Mouse (Mus musculus): Measurements from ENCODE around the gene Wbp1l. TPM values are rescaled to one million over a fixed set of nuclear protein-coding genes. Genes with fewer than 3 reads are reported as not detected.

The Wbp1l gene
- polyA plus RNA-seq, 1 experiment, result 37.3 TPM

GRCm38 (mm10) chr19:46620016-46620808, 21.3 kb downstream of the Wbp1l start:
- peaks cover 16% of the 10 kb centered on the region; the same call in 1 of the 2 replicates for H3K4me1 ChIP-seq (ENCODE audit: control insufficient read depth, insufficient read depth, insufficient read length)
- WGBS, result 43% methylated on average over 14 of the region's 14 CpGs
- no peak overlapping the region; the same call in 1 of the 2 replicates for H3K27ac ChIP-seq (ENCODE audit: insufficient read depth, low read length)
- 0 out of 2 replicates have a peak, but pooled peaks cover 2% of the 10 kb centered on the region for H3K36me3 ChIP-seq (ENCODE audit: control insufficient read depth, insufficient read depth, low read length)
- H3K4me3 ChIP-seq (ENCODE audit: extremely low read depth, insufficient read depth, insufficient read length), result no peak overlapping the region
- no peak for TF ChIP-seq POLR2A (IDR thresholded peaks at IDR 0.05; ENCODE audit: low read depth, low read length)
- TF ChIP-seq CTCF (IDR thresholded peaks at IDR 0.05; ENCODE audit: extremely low read depth, insufficient read depth, insufficient read length, insufficient replicate concordance), result no peak
- peak in 1 of 2 experiments; percentile 56 for DNase-seq (ENCODE audit: low read depth in 1 of 2, low spot score in 2 of 2)
- H3K27me3 ChIP-seq (ENCODE audit: control insufficient read depth, insufficient read depth, low read length), result no peaks in the 10 kb centered on the region

- no peak for DNase-seq (ENCODE audit: low read depth in 1 of 2, low spot score in 2 of 2)
- peaks cover 16% of the 10 kb centered on the region; the same call in 1 of the 2 replicates for H3K4me1 ChIP-seq (ENCODE audit: control insufficient read depth, insufficient read depth, insufficient read length)
- no peak overlapping the region for H3K4me3 ChIP-seq (ENCODE audit: extremely low read depth, insufficient read depth, insufficient read length)
- TF ChIP-seq POLR2A (IDR thresholded peaks at IDR 0.05; ENCODE audit: low read depth, low read length) (no peak), CTCF (IDR thresholded peaks at IDR 0.05; ENCODE audit: extremely low read depth, insufficient read depth, insufficient read length, insufficient replicate concordance) (no peak)
- 90% methylated on average over 19 of the region's 19 CpGs for WGBS
- H3K36me3 ChIP-seq (ENCODE audit: control insufficient read depth, insufficient read depth, low read length), result 0 out of 2 replicates have a peak, but pooled peaks cover 2% of the 10 kb centered on the region
- H3K27me3 ChIP-seq (ENCODE audit: control insufficient read depth, insufficient read depth, low read length), result no peaks in the 10 kb centered on the region
- no peak overlapping the region for H3K27ac ChIP-seq (ENCODE audit: insufficient read depth, low read length)
These were observed 22.6 kb downstream of the Wbp1l start for GRCm38 (mm10) chr19:46621236-46622183.

GRCm38 (mm10) chr19:46622659-46623193, 23.8 kb downstream of the Wbp1l start:
- Histone ChIP-seq H3K27me3 (ENCODE audit: control insufficient read depth, insufficient read depth, low read length) (no peaks in the 10 kb centered on the region), H3K27ac (ENCODE audit: insufficient read depth, low read length) (no peak overlapping the region), H3K4me3 (ENCODE audit: extremely low read depth, insufficient read depth, insufficient read length) (no peak overlapping the region), H3K36me3 (ENCODE audit: control insufficient read depth, insufficient read depth, low read length) (0 out of 2 replicates have a peak, but pooled peaks cover 2% of the 10 kb centered on the region), H3K4me1 (ENCODE audit: control insufficient read depth, insufficient read depth, insufficient read length) (peaks cover 11% of the 10 kb centered on the region; the same call in 1 of the 2 replicates)
- TF ChIP-seq POLR2A (IDR thresholded peaks at IDR 0.05; ENCODE audit: low read depth, low read length) (no peak), CTCF (IDR thresholded peaks at IDR 0.05; ENCODE audit: extremely low read depth, insufficient read depth, insufficient read length, insufficient replicate concordance) (no peak)
- 84% methylated on average over 12 of the region's 12 CpGs for WGBS
- no peak for DNase-seq (ENCODE audit: low read depth in 1 of 2, low spot score in 2 of 2)

- no peak for DNase-seq (ENCODE audit: low read depth in 1 of 2, low spot score in 2 of 2)
- Histone ChIP-seq H3K36me3 (ENCODE audit: control insufficient read depth, insufficient read depth, low read length) (peaks cover 2% of the 10 kb centered on the region; the same call in 1 of the 2 replicates), H3K4me3 (ENCODE audit: extremely low read depth, insufficient read depth, insufficient read length) (no peak overlapping the region), H3K27ac (ENCODE audit: insufficient read depth, low read length) (no peak overlapping the region), H3K4me1 (ENCODE audit: control insufficient read depth, insufficient read depth, insufficient read length) (peaks cover 6% of the 10 kb centered on the region; the same call in 1 of the 2 replicates), H3K27me3 (ENCODE audit: control insufficient read depth, insufficient read depth, low read length) (no peaks in the 10 kb centered on the region)
- 73% methylated on average over 16 of the region's 16 CpGs for WGBS
- TF ChIP-seq POLR2A (IDR thresholded peaks at IDR 0.05; ENCODE audit: low read depth, low read length) (no peak), CTCF (IDR thresholded peaks at IDR 0.05; ENCODE audit: extremely low read depth, insufficient read depth, insufficient read length, insufficient replicate concordance) (no peak)
These were observed 24.3 kb downstream of the Wbp1l start for GRCm38 (mm10) chr19:46623194-46623667.

GRCm38 (mm10) chr19:46623790-46624772, 25.2 kb downstream of the Wbp1l start:
- TF ChIP-seq CTCF (IDR thresholded peaks at IDR 0.05; ENCODE audit: extremely low read depth, insufficient read depth, insufficient read length, insufficient replicate concordance), result no peak
- TF ChIP-seq POLR2A (IDR thresholded peaks at IDR 0.05; ENCODE audit: low read depth, low read length), result no peak
- Histone ChIP-seq H3K4me3 (ENCODE audit: extremely low read depth, insufficient read depth, insufficient read length) (no peak overlapping the region), H3K36me3 (ENCODE audit: control insufficient read depth, insufficient read depth, low read length) (peaks cover 6% of the 10 kb centered on the region; the same call in 1 of the 2 replicates), H3K27ac (ENCODE audit: insufficient read depth, low read length) (no peak overlapping the region), H3K4me1 (ENCODE audit: control insufficient read depth, insufficient read depth, insufficient read length) (0 out of 2 replicates have a peak, but pooled peaks cover 4% of the 10 kb centered on the region), H3K27me3 (ENCODE audit: control insufficient read depth, insufficient read depth, low read length) (no peaks in the 10 kb centered on the region)
- no peak for DNase-seq (ENCODE audit: low read depth in 1 of 2, low spot score in 2 of 2)
- 88% methylated on average over 19 of the region's 19 CpGs for WGBS

Data from spleen, adult 2 months (tissue).